Mouse (Mus musculus) R1 (cell line): ENCODE data around the gene Serpina16.

Source experiments
- DNase-seq: peaks from one replicate; pipeline ENCODE4 v3.0.0-alpha.2; 2018; ENCODE audit warnings: low read depth, low spot score

Serpina16 gene

GRCm38 (mm10) chr12:103656848-103657626 is 18.9 kb downstream of the Serpina16 start, which contains the start of gene Serpina6:
Serpina6 (minus strand) TSS chr12:103657212.
- DNase-seq = no peak

DNA sequence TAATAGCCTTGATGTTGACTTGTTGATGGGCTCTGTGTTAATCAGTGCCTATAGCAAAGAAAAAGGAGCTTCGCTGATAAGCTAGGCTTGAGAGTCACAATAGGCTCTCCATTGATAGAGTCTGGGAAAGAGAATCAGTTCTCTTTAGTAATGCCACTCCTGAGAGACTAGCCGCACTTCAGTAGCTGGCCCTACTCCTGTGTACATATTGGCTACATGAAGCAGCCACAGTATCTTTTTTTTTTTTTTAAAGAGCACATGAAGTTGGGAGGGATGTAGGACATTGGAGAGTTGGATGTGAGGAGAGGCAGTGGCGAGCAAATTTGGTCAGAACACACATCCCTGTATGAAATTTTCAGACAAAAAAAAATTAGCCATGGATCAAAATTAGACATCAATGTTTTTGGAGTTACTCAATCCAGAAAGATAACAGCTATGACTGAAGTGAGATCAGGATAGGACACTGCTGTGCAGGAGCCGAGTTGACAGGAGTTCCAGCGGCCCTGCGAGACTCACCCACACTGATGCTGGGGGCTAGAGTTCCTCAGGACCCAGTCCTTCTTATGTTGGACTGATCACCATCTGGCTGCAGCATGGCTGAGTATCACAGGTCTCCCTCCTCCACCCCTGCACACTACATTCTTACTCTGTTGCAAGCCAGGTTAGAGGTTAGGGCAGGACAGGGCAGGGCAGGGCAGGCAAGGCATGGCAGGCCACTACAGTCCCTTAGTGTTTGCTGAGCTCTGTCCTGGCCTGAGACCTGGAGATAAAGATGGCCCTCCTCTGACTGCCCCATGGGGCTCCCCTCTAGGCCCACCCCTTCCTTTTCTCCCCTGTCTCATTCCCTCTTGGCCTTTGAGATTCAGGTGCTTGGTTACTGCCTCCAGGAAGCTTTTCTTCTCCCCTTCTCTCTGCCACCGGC is 20.6 kb downstream of the Serpina16 start:
- DNase-seq = no peak

DNA sequence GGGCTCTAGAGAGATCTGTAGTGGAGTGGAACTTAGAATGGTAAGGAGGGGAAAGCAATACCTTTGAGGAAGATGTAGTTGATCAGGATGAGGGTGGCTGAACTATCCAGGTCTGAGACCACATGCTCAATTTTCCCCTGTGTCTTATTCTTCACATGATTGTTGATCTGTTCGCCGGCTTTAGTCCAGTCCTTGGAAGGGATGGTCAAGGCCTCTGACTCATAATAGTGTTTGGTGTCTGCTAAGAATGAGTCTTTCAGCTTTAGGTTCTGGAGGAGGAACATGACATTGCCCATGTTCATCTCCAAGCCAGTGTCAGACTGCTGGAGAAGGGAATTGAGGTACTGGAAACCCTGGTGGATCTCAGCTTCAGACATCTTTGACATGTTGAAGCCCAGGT is 22.1 kb downstream of the Serpina16 start:
- DNase-seq = no peak

DNA sequence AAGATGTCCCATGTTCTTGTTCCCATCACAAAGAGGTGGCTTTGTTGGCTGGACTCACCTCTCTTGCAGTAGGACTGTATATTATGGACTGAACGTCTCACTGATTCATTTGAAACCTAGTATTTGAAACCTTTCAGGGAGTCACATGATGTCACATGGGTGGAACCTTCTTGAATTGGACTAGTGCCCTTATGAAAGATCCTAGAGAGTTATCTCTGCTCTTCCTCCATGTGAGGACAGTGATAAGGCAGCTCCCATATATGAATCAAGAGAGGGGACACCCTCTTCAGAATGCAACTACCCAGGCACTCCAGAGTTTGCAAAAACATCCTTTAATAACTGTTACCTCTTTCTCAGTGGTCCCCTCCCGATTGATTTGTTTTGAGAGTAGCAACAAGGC is 29.6 kb downstream of the Serpina16 start:
- no peak for DNase-seq

DNA sequence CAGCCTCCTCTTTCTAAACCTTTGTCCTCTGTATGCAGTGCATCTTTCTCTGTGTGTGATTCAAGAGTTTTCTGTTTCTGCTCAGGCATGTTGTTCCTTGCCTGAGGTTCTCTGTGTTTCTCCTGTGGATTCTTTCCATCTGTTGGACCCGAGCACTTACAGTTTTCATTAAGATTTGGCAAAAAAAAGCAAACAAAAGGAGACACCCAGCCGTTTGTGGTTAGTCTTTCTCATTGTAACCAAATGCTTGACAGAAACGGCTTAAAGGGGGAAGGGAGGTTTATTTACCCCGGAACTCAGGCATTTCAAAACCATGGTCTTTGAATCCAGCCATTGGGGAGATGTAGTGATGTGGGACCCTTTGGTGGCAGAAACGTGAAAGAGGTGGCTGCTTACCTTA is 31.3 kb downstream of the Serpina16 start:
- no peak for DNase-seq

DNA sequence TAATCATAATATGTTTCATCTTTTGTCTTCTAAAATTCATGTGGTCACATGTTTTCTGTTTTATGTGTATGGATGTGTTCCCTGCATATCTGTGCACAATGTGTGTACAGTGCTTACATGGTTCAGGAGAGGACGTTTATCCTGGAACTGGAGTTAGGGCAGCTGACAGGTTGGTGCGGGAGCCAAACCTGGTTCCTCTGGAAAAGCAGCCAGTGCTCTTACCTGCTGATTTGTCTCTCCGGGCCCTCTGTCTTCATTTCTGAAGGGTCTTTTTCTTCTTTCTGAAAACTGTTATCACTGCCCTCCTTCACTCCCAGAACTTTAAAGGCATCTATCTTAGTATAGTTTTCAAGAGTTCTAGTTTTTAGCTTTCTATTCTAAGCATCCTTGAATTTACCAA is 32.1 kb downstream of the Serpina16 start:
- no peak for DNase-seq

- peak; percentile 63 for DNase-seq
Observed at GRCm38 (mm10) chr12:103643336-103643735, 32.6 kb downstream of the Serpina16 start.

GRCm38 (mm10) chr12:103635846-103636245 is 40.1 kb downstream of the Serpina16 start:
- no peak for DNase-seq

- no peak for DNase-seq
Observed at GRCm38 (mm10) chr12:103634430-103634829, 41.5 kb downstream of the Serpina16 start.

GRCm38 (mm10) chr12:103631203-103631612 is 44.7 kb downstream of the Serpina16 start, which contains the start of gene Serpina10:
Serpina10 (minus strand) TSS chr12:103631444.
- no peak for DNase-seq
